Mouse (Mus musculus): ENCODE measurements around the gene Hoxd8. TPM values are rescaled to one million over a fixed set of nuclear protein-coding genes. Genes with fewer than 3 reads are reported as not detected.
A peak's percentile ranks its signal among the peaks of the same experiment; 100 is the strongest.

Hoxd8 gene
- polyA plus RNA-seq, 1 experiment from 2014 or later: 11.6 TPM

DNA sequence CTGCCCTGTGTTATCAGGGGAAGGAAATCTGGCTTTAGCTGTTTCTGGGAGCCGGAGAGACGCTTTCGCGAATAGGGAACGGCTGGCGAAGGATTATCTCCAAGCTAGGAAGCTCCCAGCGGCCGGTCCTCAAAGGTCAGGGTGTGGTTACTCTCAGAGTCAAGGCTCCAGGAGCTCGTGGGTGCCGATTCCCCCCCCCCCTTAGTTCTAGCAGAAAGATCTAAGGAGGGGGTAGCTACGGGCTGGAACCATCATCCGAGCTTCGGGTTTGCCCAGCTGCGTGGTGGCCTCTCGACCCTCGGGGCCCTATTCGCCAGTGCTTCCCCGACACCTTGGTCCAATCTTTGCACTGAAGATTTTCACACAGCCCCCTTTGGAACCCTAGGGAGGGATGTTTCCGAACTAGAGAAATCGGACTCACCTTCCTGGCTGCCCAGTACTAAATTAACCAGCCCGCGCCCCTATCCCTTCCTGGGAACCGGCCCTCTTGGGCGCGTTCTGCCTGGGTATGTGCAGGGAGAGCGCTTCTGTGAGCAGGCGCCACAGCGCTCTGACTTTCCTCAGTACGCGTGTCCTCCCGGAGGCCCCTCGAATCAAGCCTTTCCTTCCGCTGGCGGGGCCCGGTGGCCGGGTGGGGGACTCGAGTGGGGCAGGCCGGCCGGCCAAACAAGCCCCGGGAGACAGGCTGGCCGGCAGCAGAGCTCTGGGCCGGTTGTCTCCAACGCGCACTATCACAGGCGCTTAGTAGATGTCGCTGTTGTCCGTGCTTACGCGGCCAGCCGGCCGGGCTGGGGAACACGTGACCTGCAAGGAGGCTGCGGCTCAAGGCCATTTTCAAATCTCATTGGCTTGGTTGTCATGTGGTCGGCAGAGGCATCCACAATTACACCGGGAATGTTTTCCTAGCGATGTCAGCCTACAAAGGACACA lies 13.1 kb upstream of the Hoxd8 start, which contains the start of gene Hoxd10:
Gene Hoxd10 (plus strand): TSS at position 903 of the 930 bp plus-strand sequence.
- peak; percentile 90 for DNase-seq (ENCODE audit: low spot score)
- Histone ChIP-seq H3K4me3 (peak within 1 kb of the TSS; percentile 80), H3K36me3 (peaks cover 34% of the 10 kb centered on the region), H3K9me3 (replicated peaks) (no peaks in the 10 kb centered on the region), H3K27ac (peak within 1 kb of the TSS; percentile 99), H3K27me3 (ENCODE audit: low read depth, poor library complexity, severe bottlenecking) (peaks cover 66% of the 10 kb centered on the region), H3K4me1 (peaks cover 59% of the 10 kb centered on the region)
- 1% methylated on average over 56 of the region's 56 CpGs for WGBS

DNA sequence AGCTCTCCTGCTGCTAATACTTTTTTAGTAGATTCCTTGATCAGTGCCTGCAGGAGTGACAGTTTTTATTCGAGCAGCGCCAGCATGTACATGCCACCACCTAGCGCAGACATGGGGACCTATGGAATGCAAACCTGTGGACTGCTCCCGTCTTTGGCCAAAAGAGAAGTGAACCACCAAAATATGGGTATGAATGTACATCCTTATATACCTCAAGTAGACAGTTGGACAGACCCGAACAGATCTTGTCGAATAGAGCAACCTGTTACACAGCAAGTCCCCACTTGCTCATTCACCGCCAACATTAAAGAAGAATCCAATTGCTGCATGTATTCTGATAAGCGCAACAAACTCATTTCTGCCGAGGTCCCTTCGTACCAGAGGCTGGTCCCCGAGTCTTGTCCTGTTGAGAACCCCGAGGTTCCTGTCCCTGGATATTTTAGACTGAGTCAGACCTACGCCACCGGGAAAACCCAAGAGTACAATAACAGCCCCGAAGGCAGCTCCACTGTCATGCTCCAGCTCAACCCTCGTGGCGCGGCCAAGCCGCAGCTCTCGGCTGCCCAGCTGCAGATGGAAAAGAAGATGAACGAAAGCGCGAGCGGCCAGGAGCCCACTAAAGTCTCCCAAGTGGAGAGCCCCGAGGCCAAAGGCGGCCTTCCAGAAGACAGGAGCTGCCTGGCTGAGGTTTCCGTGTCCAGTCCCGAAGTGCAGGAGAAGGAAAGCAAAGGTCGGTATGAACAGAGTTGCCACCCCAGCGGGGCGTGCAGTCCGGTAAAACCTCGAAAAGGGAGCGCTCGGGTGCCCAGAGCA lies 12.2 kb upstream of the Hoxd8 start:
- no peak for DNase-seq (ENCODE audit: low spot score)
- H3K4me3 ChIP-seq: peak overlapping the region; percentile 80
- peaks cover 31% of the 10 kb centered on the region for H3K36me3 ChIP-seq
- H3K27me3 ChIP-seq (ENCODE audit: low read depth, poor library complexity, severe bottlenecking): peaks cover 70% of the 10 kb centered on the region
- H3K4me1 ChIP-seq: peaks cover 63% of the 10 kb centered on the region
- no peaks in the 10 kb centered on the region for H3K9me3 ChIP-seq (replicated peaks)
- H3K27ac ChIP-seq: peak overlapping the region; percentile 99
- 3% methylated on average over 35 of the region's 35 CpGs for WGBS

GRCm38 (mm10) chr2:74692808-74693431 lies 11.5 kb upstream of the Hoxd8 start:
- Histone ChIP-seq H3K4me1 (peaks cover 60% of the 10 kb centered on the region), H3K36me3 (peaks cover 24% of the 10 kb centered on the region), H3K27ac (peak overlapping the region; percentile 99), H3K9me3 (replicated peaks) (no peaks in the 10 kb centered on the region), H3K4me3 (peak overlapping the region; percentile 80), H3K27me3 (ENCODE audit: low read depth, poor library complexity, severe bottlenecking) (peaks cover 68% of the 10 kb centered on the region)
- WGBS: under 1% methylated on average over 20 of the region's 20 CpGs
- no peak for DNase-seq (ENCODE audit: low spot score)

GRCm38 (mm10) chr2:74693432-74693827 lies 11.0 kb upstream of the Hoxd8 start:
- 3% methylated on average over 4 of the region's 4 CpGs for WGBS
- Histone ChIP-seq H3K4me1 (peaks cover 62% of the 10 kb centered on the region), H3K27me3 (ENCODE audit: low read depth, poor library complexity, severe bottlenecking) (peaks cover 65% of the 10 kb centered on the region), H3K9me3 (replicated peaks) (no peaks in the 10 kb centered on the region), H3K27ac (peak overlapping the region; percentile 99), H3K36me3 (peaks cover 24% of the 10 kb centered on the region), H3K4me3 (peak overlapping the region; percentile 80)
- peak; percentile 52 for DNase-seq (ENCODE audit: low spot score)

DNA sequence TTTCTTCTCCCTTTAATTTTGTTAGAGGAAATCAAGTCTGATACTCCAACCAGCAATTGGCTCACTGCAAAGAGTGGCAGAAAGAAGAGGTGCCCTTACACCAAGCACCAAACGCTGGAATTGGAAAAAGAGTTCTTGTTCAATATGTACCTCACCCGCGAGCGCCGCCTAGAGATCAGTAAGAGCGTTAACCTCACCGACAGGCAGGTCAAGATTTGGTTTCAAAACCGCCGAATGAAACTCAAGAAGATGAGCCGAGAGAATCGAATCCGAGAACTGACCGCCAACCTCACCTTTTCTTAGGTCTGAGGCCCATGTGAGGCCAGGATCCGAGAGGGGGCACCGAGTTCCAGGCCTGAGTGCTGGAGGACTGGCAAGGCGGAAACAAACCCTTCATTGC lies 10.3 kb upstream of the Hoxd8 start:
- H3K9me3 ChIP-seq (replicated peaks): no peaks in the 10 kb centered on the region
- peak overlapping the region; percentile 99 for H3K27ac ChIP-seq
- peaks cover 62% of the 10 kb centered on the region for H3K27me3 ChIP-seq (ENCODE audit: low read depth, poor library complexity, severe bottlenecking)
- peaks cover 24% of the 10 kb centered on the region for H3K36me3 ChIP-seq
- 2% methylated on average over 16 of the region's 16 CpGs for WGBS
- DNase-seq (ENCODE audit: low spot score): peak; percentile 77
- H3K4me3 ChIP-seq: peak overlapping the region; percentile 80
- H3K4me1 ChIP-seq: peaks cover 60% of the 10 kb centered on the region

DNA sequence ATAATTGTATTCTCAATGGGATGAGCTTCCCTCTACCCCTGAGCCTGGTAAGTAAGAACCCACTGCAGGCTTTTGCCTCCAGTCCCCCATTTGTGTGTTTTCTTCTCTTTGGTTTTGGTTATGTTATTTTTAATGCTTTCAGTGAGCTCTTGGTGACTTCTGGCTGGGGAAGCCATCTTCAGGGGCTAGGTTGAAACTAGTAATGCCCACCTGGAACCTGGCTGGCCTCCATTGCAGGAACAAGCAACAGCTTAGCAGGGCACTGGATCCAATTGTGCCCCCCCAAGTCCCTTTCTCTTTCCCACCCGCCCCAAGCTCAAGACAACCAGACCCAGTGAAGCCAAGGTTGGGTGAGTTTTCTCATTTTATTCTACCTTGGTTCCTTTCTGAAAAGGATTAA lies 9.0 kb upstream of the Hoxd8 start:
- H3K4me3 ChIP-seq: peak overlapping the region; percentile 80
- peak overlapping the region; percentile 99 for H3K27ac ChIP-seq
- H3K27me3 ChIP-seq (ENCODE audit: low read depth, poor library complexity, severe bottlenecking): peaks cover 69% of the 10 kb centered on the region
- peak; percentile 48 for DNase-seq (ENCODE audit: low spot score)
- H3K4me1 ChIP-seq: peaks cover 68% of the 10 kb centered on the region
- H3K9me3 ChIP-seq (replicated peaks): no peaks in the 10 kb centered on the region
- 13% methylated on average over 1 of the region's 1 CpGs for WGBS
- peaks cover 24% of the 10 kb centered on the region for H3K36me3 ChIP-seq

DNA sequence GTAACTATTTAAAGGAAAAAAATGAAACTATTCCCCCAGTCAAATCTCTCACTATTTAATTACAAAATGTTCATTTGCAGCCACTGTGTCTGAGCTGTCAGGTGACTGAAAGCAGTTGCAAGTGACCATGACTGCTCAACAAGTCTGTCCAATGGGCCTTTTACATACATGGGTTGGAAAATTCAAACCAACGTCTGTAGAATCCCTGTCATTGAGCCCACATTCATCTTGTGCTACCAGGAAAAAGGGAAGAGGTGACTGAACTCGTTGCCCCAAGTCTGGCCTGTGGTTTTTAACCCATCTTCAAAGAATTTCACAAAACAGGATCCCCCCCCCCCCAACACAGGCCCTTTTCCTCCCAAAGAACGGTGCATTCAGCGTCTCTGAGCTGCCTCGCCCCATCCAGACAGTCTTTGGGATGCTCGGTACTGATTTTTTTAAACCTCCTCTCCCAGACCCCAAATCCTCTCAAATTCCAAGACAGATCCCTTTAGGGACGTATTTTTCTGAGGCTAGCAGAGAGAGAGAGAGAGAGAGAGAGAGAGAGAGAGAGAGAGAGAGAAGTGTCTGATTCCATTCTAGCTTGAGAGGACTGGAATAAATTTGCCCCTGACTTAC lies 8.5 kb upstream of the Hoxd8 start:
- H3K4me3 ChIP-seq: peak overlapping the region; percentile 80
- WGBS: 1% methylated on average over 7 of the region's 7 CpGs
- H3K4me1 ChIP-seq: peaks cover 73% of the 10 kb centered on the region

GRCm38 (mm10) chr2:74696442-74697335 lies 7.7 kb upstream of the Hoxd8 start:
- peaks cover 68% of the 10 kb centered on the region for H3K27me3 ChIP-seq (ENCODE audit: low read depth, poor library complexity, severe bottlenecking)
- WGBS: under 1% methylated on average over 34 of the region's 34 CpGs
- H3K4me1 ChIP-seq: peaks cover 75% of the 10 kb centered on the region
- peak overlapping the region; percentile 80 for H3K4me3 ChIP-seq
- peak; percentile 80 for DNase-seq (ENCODE audit: low spot score)
- H3K27ac ChIP-seq: peak overlapping the region; percentile 99
- H3K36me3 ChIP-seq: peaks cover 21% of the 10 kb centered on the region
- no peaks in the 10 kb centered on the region for H3K9me3 ChIP-seq (replicated peaks)

More for the DNA sequence above, 8.5 kb upstream of the Hoxd8 start:
- Histone ChIP-seq H3K9me3 (replicated peaks) (no peaks in the 10 kb centered on the region), H3K27ac (peak overlapping the region; percentile 99), H3K36me3 (peaks cover 24% of the 10 kb centered on the region), H3K27me3 (ENCODE audit: low read depth, poor library complexity, severe bottlenecking) (peaks cover 73% of the 10 kb centered on the region)
- peak; percentile 49 for DNase-seq (ENCODE audit: low spot score)

DNA sequence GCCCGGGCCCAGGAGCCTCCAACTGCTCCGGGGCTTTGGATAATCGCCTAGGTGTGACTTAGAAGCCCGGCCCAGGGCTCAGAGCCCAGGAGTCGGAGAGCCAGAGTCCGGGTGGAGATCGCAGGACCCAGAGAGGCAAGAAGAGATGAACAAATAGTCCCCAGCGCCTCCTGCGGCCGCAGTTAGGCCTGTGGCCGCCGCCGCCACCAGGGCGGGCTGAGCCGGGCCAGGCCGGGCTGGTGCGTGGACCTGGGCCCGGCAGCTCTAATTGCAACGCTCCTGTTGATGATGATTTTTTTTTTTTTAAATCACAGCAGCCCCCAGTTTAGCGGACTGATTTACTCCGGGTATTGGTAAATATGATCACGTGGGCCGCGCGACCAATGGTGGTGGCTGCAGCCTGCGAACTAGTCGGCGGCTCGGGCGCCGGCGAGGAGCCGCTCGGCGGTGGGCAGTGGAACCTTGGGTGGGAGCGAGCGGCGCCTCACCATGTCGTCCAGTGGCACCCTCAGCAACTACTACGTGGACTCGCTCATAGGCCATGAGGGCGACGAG lies 6.8 kb upstream of the Hoxd8 start, which contains the start of gene Hoxd9:
Gene Hoxd9 (plus strand): TSS at position 161 of the 555 bp plus-strand sequence.
- Histone ChIP-seq H3K4me1 (peaks cover 74% of the 10 kb centered on the region), H3K4me3 (peak within 1 kb of the TSS; percentile 80), H3K27me3 (ENCODE audit: low read depth, poor library complexity, severe bottlenecking) (peaks cover 58% of the 10 kb centered on the region), H3K36me3 (peaks cover 14% of the 10 kb centered on the region), H3K27ac (peak within 1 kb of the TSS; percentile 99), H3K9me3 (replicated peaks) (no peaks in the 10 kb centered on the region)
- under 1% methylated on average over 43 of the region's 43 CpGs for WGBS
- peak; percentile 88 for DNase-seq (ENCODE audit: low spot score)

DNA sequence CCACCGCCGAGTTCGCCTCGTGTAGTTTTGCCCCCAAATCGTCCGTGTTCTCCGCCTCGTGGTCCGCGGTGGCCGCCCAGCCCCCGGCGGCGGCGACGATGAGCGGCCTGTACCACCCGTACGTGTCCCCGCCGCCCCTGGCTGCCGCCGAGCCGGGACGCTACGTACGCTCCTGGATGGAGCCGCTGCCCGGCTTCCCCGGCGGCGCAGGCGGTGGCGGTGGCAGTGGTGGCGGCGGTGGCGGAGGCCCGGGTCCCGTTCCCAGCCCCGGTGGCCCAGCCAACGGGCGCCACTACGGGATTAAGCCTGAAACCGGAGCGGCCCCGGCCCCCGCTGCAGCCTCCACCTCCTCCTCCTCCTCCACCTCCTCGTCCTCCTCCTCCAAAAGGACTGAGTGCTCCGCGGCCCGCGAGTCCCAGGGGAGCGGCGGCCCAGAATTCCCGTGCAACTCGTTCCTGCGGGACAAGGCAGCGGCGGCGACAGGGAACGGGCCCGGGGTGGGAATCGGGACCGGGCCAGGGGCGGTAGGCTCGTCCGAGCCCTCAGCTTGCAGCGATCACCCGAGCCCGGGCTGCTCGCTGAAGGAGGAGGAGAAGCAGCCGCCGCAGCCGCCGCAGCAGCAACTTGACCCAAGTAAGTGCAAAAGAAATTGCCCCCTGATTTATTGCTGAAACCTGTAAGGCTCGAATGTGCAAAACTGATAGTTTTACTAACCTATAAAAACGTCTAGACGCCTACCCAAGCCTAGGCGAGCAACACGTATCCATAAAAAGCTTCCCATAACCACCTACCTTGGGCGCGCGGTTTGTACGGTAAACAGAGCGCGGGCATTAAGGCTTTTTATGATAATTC lies 6.0 kb upstream of the Hoxd8 start:
- Histone ChIP-seq H3K4me3 (peak overlapping the region; percentile 80), H3K4me1 (peaks cover 76% of the 10 kb centered on the region), H3K27ac (peak overlapping the region; percentile 99), H3K9me3 (replicated peaks) (no peaks in the 10 kb centered on the region), H3K27me3 (ENCODE audit: low read depth, poor library complexity, severe bottlenecking) (peaks cover 54% of the 10 kb centered on the region), H3K36me3 (0 out of 2 replicates have a peak, but pooled peaks cover 7% of the 10 kb centered on the region)
- DNase-seq (ENCODE audit: low spot score): peak; percentile 82
- under 1% methylated on average over 84 of the region's 86 CpGs for WGBS

Data from limb, embryonic 10.5 days (tissue).